Mouse (Mus musculus): Measurements from ENCODE around the gene Plcg2. TPM values are rescaled to one million over a fixed set of nuclear protein-coding genes. Genes with fewer than 3 reads are reported as not detected.

The Plcg2 gene
- polyA plus RNA-seq, 1 experiment from 2014 or later: 2.4 TPM

DNA sequence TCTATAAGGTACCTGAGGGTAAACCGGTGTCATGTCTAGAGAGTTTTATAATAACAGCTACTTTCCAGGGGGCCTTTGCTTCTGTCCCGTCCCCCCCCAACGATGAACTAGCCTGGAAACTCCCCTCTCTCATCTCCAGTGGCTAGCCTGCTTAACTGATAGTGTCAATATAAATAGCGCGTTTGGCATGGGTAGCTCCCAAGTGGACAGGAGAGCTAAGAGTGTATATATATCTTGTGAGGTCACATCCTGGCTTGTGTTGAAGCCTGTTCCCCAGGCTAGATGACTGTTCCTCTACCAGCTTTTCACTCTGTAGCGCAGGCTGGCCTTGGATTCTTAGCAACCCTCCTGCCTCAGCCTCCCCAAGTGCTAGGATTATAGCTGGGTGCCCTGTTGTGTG, 3.2 kb downstream of the Plcg2 start:
- no peaks in the 10 kb centered on the region for H3K4me1 ChIP-seq (replicated peaks; ENCODE audit: control insufficient read depth, insufficient read depth)
- no peak overlapping the region for H3K4me3 ChIP-seq (ENCODE audit: low read depth, low read length)
- TF ChIP-seq EP300 (optimal IDR thresholded peaks at IDR 0.05): no peak
- TF ChIP-seq CTCF (IDR thresholded peaks at IDR 0.05; ENCODE audit: low read depth): no peak
- H3K4me2 ChIP-seq (replicated peaks; ENCODE audit: low read depth): no peak overlapping the region
- H3K27me3 ChIP-seq (ENCODE audit: control insufficient read depth, insufficient read depth, low read length): no peaks in the 10 kb centered on the region; the same call in 1 of the 2 replicates
- no peaks in the 10 kb centered on the region for H3K9me3 ChIP-seq (ENCODE audit: control insufficient read depth, low read length)
- H3K9ac ChIP-seq (ENCODE audit: low read length): no peak overlapping the region
- ATAC-seq (ENCODE audit: low FRiP score, low TSS enrichment) (no peak), DNase-seq (ENCODE audit: low spot score) (no peak)
- WGBS: 89% methylated on average over 6 of the region's 6 CpGs
- no peak overlapping the region for H3K27ac ChIP-seq (replicated peaks)
- H3K36me3 ChIP-seq (ENCODE audit: control insufficient read depth, insufficient read depth, low read length): no peaks in the 10 kb centered on the region

DNA sequence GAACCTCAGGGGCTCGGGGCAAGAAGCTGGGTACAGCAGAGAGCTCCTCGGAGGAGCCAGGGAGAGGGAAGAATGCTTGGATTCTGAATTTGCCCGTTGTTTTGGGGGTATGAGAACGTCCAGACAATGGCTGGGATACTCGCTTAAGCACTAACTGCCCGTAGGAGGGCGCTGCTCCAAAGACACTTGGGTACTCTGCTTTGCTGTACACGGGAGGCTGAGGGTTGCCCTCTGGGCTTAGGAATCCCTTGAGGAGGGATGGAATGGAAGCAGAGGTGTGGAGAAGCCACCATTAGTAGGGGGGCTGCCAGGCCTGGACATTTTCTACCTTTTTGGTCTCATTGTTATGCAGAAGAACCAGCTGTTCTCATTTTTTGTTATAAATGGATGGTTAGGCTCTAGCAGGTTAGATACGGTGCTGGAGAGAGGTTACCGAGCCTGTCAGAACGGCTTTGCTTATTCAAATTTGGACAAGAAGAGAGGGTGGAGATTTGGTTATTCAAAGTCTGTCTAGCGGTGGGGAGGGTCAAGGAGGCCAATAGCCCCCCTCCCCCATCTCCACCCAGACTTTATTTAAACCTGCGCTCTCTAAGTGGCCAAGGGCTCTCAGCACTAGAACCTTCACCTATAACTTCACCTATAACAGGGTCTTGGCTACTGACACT, 5.4 kb downstream of the Plcg2 start:
- ATAC-seq (ENCODE audit: low FRiP score, low TSS enrichment) (no peak), DNase-seq (ENCODE audit: low spot score) (no peak)
- 63% methylated on average over 13 of the region's 13 CpGs for WGBS
- Histone ChIP-seq H3K9ac (ENCODE audit: low read length) (no peak overlapping the region), H3K27ac (replicated peaks) (no peak overlapping the region), H3K4me2 (replicated peaks; ENCODE audit: low read depth) (no peak overlapping the region), H3K4me3 (ENCODE audit: low read depth, low read length) (no peak overlapping the region), H3K4me1 (replicated peaks; ENCODE audit: control insufficient read depth, insufficient read depth) (no peaks in the 10 kb centered on the region), H3K27me3 (ENCODE audit: control insufficient read depth, insufficient read depth, low read length) (no peaks in the 10 kb centered on the region), H3K36me3 (ENCODE audit: control insufficient read depth, insufficient read depth, low read length) (no peaks in the 10 kb centered on the region), H3K9me3 (ENCODE audit: control insufficient read depth, low read length) (no peaks in the 10 kb centered on the region)
- TF ChIP-seq EP300 (optimal IDR thresholded peaks at IDR 0.05) (no peak), CTCF (IDR thresholded peaks at IDR 0.05; ENCODE audit: low read depth) (no peak)

- Histone ChIP-seq H3K4me3 (ENCODE audit: low read depth, low read length) (no peak overlapping the region), H3K9me3 (ENCODE audit: control insufficient read depth, low read length) (no peaks in the 10 kb centered on the region), H3K27ac (replicated peaks) (no peak overlapping the region), H3K9ac (ENCODE audit: low read length) (no peak overlapping the region), H3K4me1 (replicated peaks; ENCODE audit: control insufficient read depth, insufficient read depth) (no peaks in the 10 kb centered on the region), H3K4me2 (replicated peaks; ENCODE audit: low read depth) (no peak overlapping the region), H3K27me3 (ENCODE audit: control insufficient read depth, insufficient read depth, low read length) (no peaks in the 10 kb centered on the region), H3K36me3 (ENCODE audit: control insufficient read depth, insufficient read depth, low read length) (no peaks in the 10 kb centered on the region)
- ATAC-seq (ENCODE audit: low FRiP score, low TSS enrichment) (no peak), DNase-seq (ENCODE audit: low spot score) (no peak)
- WGBS: 83% methylated on average over 8 of the region's 8 CpGs
- TF ChIP-seq EP300 (optimal IDR thresholded peaks at IDR 0.05) (no peak), CTCF (IDR thresholded peaks at IDR 0.05; ENCODE audit: low read depth) (no peak)
These were observed 9.6 kb downstream of the Plcg2 start for GRCm38 (mm10) chr8:117507703-117508102.

DNA sequence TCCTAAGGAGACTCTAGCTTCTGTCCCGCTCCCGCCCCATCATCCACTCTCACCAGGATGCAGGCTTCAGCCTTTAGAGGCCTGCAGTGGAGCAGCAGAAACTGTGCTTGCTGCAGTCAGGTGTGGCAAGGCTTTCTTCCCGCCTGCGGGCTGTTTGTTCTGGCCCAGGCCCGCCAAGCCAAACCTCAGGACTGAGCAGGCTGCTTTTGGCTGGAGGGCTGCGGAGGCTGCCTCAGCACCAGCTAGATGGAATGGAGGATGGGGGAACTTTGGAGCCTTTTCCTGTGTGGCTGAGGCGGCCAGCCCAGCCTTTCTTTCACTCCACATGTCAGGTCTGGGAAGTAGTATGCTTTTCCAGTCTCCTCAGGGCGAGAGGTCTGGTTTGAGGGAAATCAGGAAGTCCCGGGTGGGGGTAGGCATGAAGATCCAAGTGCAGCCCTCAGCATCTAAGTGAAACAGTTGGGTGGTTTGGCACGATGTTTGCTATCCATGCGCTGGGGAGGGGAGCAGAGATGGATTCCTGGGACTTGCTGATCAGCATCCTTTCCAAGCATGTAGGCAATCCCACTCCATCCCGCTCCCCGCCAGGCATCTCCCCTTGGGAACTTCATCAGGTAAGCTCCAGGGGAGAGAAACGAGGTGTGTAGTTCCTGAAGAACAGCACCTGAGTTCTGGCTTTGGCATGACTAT, 18.9 kb downstream of the Plcg2 start:
- no peak overlapping the region for H3K4me3 ChIP-seq (ENCODE audit: low read depth, low read length)
- H3K27me3 ChIP-seq (ENCODE audit: control insufficient read depth, insufficient read depth, low read length): no peaks in the 10 kb centered on the region
- H3K9ac ChIP-seq (ENCODE audit: low read length): no peak overlapping the region
- 0 out of 2 replicates have a peak overlapping the region, but pooled peaks have one; percentile 6 for H3K27ac ChIP-seq (replicated peaks)
- no peaks in the 10 kb centered on the region for H3K36me3 ChIP-seq (ENCODE audit: control insufficient read depth, insufficient read depth, low read length)
- DNase-seq (ENCODE audit: low spot score) (no peak), ATAC-seq (ENCODE audit: low FRiP score, low TSS enrichment) (no peak)
- no peaks in the 10 kb centered on the region for H3K4me1 ChIP-seq (replicated peaks; ENCODE audit: control insufficient read depth, insufficient read depth)
- H3K4me2 ChIP-seq (replicated peaks; ENCODE audit: low read depth): no peak overlapping the region
- WGBS: 61% methylated on average over 14 of the region's 14 CpGs
- no peaks in the 10 kb centered on the region for H3K9me3 ChIP-seq (ENCODE audit: control insufficient read depth, low read length)
- TF ChIP-seq CTCF (IDR thresholded peaks at IDR 0.05; ENCODE audit: low read depth) (no peak), EP300 (optimal IDR thresholded peaks at IDR 0.05) (no peak)

DNA sequence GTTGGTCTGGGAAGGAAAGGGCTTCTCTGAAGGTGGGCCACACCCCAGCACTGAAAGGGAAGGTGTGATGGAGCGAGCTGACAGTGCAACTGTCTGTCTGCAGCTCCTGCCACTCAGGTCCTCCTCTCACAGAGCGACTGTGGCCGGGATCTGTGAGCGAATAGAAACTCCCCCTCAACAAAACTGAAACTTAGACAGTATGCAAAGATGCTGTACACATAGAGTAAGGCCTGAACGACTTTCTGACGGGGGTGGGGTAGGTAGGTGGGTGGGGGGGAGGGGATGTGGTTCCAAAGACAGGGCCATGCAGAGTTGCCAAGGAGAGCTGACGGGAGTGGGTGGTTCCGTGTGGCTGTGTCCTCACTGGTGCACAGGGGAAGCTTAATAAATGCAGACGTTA, 19.8 kb downstream of the Plcg2 start:
- no peaks in the 10 kb centered on the region for H3K4me1 ChIP-seq (replicated peaks; ENCODE audit: control insufficient read depth, insufficient read depth)
- H3K4me3 ChIP-seq (ENCODE audit: low read depth, low read length): no peak overlapping the region
- H3K9me3 ChIP-seq (ENCODE audit: control insufficient read depth, low read length): no peaks in the 10 kb centered on the region
- H3K36me3 ChIP-seq (ENCODE audit: control insufficient read depth, insufficient read depth, low read length): no peaks in the 10 kb centered on the region
- 80% methylated on average over 9 of the region's 9 CpGs for WGBS
- H3K4me2 ChIP-seq (replicated peaks; ENCODE audit: low read depth): no peak overlapping the region
- ATAC-seq (ENCODE audit: low FRiP score, low TSS enrichment) (no peak), DNase-seq (ENCODE audit: low spot score) (no peak)
- no peaks in the 10 kb centered on the region for H3K27me3 ChIP-seq (ENCODE audit: control insufficient read depth, insufficient read depth, low read length)
- H3K27ac ChIP-seq (replicated peaks): no peak overlapping the region
- TF ChIP-seq EP300 (optimal IDR thresholded peaks at IDR 0.05) (no peak), CTCF (IDR thresholded peaks at IDR 0.05; ENCODE audit: low read depth) (no peak)
- no peak overlapping the region for H3K9ac ChIP-seq (ENCODE audit: low read length)

DNA sequence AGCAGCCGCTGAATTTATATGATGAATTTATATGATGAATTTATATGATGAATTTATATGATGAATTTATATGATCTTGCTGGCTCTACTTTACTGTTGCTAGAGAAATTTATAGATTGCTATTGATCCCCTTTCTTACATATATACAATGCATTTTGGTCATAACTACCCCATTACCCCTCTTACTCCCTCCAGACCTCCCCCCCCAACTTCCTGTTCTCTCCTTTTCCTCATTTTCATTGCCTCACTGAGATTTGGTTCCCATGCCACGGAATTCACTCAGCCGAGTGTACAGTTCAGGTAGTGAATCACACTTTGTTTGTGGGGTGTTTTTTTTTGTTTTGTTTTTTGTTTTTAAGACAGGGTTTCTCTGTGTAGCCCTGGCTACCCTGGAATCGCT, 20.8 kb downstream of the Plcg2 start:
- Histone ChIP-seq H3K9ac (ENCODE audit: low read length) (no peak overlapping the region), H3K27me3 (ENCODE audit: control insufficient read depth, insufficient read depth, low read length) (no peaks in the 10 kb centered on the region), H3K9me3 (ENCODE audit: control insufficient read depth, low read length) (no peaks in the 10 kb centered on the region), H3K27ac (replicated peaks) (no peak overlapping the region), H3K4me3 (ENCODE audit: low read depth, low read length) (no peak overlapping the region), H3K4me2 (replicated peaks; ENCODE audit: low read depth) (no peak overlapping the region), H3K4me1 (replicated peaks; ENCODE audit: control insufficient read depth, insufficient read depth) (no peaks in the 10 kb centered on the region), H3K36me3 (ENCODE audit: control insufficient read depth, insufficient read depth, low read length) (no peaks in the 10 kb centered on the region)
- WGBS: 78% methylated on average over 4 of the region's 4 CpGs
- TF ChIP-seq CTCF (IDR thresholded peaks at IDR 0.05; ENCODE audit: low read depth): no peak
- TF ChIP-seq EP300 (optimal IDR thresholded peaks at IDR 0.05): no peak
- ATAC-seq (ENCODE audit: low FRiP score, low TSS enrichment): no peak
- DNase-seq (ENCODE audit: low spot score): no peak

Data from stomach, postnatal 0 days (tissue).